Mouse (Mus musculus): ENCODE data around the gene Gstp3. TPM values are rescaled to one million over a fixed set of nuclear protein-coding genes. Genes with fewer than 3 reads are reported as not detected.

Gstp3 gene
- polyA plus RNA-seq (2012; rRNA removed): 8.4 and 8.5 TPM in 2 replicates

DNA sequence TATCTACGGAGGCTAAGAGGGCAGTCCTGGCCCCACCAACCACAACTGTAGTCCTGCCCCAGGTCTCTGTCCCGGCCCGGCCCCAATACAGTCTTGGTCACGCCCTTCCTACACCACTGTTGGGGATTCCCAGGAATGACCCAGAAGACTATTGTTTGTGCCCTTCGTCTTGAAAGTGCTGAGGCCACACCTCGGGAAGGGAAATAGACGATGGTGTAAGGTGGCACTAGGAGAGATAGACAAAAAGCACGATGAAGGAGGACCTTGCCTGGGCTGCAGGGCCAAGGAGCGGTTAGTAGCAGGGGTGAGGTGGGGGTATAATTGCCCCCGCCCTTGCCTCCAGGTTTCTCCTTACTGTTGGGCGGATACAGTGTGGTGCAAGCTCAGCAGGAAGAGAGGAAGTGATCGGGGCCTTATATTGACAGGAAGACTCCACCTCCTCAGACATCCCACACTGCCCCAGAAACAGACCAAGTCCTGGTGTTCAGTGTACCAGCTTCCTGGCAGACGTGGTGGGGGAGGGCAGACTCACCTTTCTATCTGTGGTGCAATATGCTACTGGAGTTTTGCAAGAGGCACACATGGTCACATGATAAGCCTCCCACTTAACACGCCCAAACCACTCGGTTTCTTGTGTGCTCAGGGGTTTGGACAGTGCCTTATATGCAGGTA is at the start of gene Gstp3:
Gstp3 (minus strand) TSS at position 501 of the 672 bp plus-strand sequence.

DNA sequence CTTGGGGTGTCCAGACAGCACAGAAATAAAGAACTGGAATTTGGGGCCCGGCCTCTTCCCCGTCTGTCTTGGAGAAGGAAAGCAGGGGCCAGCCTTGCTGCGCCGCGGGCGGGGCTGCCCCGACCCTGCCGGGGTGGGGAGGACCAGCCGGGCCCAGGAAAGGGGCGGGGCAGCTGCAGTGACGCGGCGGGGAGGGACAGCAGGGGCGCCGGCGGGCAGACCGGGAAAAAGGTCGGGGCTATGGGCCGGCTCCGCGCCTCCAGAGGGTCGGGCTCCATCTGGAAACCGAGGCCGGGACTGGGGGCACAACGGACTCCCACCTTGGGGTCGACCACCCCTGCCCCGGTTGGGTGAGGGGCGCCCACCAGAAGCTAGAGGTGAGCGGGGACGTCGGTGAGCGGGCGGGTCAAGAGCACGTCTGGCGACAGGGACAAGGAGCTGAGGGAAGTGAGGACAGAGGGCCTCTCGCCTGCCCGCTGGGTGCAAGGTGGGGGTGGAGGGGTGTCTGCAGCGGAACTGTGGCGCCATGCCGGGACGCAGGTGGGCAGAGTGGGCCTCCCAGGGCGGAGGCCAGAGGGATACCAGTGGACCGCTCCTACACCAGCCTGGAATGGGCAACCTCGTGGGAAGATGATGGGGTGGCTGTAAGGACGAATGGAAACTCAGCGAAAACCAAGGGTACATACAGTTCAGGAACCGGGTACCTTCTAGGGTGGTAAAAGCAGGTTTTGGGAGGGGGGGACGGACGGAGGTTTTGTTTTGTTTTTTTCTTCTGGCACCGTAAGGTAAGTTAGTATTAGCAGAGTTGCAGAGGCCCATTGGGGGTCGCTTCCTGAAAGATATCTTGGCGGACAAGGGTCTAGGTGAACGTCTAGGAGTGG is 40.7 kb upstream of the Gstp3 start, which contains the start of gene Pitpnm1:
Pitpnm1 (plus strand) TSS at position 162 of the 881 bp plus-strand sequence.

DNA sequence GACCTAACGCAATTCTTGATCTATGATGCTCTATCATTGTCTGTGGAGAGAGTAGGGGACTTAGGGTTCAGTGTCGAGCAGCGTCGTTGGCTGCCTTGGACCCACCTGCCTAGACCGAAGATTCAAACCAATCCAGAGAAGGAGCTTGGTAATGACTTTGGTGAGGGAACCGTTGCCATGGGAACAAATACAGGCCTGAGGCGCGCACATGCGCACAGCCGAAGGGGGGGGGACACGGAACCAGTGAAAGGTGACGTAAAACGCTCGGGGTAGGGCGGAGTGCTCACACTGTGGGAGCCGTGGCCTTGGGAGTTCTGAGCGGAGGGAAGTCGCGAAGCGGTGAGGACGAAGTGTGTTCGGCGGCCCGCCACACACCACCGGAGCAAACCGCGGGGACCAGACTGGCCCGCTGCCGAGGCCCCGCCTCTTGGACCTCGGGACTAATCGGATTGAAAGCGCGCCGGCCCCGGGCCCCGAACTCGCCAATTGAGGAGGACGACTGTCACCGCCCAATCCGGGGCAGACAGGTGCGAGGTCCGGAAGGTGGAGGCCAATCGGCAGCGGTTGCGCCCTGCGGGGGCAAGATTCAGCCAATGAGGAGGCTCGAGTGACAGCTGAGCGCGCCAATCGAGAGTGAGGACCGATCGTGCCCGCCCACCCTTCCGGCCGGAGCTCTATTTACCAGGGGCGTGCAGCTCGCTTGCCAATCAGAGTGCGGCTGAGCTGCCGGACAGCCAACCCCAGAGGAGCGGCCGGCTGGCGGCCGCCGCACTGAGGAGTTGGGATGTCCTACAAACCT is 37.5 kb upstream of the Gstp3 start, which contains the start of gene Cdk2ap2:
Cdk2ap2 (plus strand) TSS at position 541 of the 799 bp plus-strand sequence.

DNA sequence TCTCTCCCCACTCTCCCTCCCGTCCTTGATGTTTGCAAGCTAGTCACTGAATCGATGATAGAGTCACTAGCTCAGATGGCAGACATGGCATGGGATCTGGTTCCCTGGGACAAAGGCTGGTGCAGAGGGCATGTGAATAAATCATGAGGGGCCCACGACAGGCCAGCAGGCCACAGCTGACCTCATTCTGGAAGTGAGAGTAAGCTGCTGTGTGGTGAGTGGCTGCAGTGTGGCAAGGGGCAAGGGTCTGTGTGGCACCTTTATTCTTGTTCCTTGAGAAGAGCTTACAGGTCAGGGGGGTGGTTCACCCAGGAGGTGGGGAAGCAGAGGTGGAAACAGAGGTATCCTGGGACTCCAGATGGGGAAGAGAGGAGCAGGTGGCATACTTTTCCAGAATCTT is 22.0 kb upstream of the Gstp3 start, which contains the start of gene Cabp2:
Cabp2 (plus strand) TSS at position 185 of the 400 bp plus-strand sequence.

DNA sequence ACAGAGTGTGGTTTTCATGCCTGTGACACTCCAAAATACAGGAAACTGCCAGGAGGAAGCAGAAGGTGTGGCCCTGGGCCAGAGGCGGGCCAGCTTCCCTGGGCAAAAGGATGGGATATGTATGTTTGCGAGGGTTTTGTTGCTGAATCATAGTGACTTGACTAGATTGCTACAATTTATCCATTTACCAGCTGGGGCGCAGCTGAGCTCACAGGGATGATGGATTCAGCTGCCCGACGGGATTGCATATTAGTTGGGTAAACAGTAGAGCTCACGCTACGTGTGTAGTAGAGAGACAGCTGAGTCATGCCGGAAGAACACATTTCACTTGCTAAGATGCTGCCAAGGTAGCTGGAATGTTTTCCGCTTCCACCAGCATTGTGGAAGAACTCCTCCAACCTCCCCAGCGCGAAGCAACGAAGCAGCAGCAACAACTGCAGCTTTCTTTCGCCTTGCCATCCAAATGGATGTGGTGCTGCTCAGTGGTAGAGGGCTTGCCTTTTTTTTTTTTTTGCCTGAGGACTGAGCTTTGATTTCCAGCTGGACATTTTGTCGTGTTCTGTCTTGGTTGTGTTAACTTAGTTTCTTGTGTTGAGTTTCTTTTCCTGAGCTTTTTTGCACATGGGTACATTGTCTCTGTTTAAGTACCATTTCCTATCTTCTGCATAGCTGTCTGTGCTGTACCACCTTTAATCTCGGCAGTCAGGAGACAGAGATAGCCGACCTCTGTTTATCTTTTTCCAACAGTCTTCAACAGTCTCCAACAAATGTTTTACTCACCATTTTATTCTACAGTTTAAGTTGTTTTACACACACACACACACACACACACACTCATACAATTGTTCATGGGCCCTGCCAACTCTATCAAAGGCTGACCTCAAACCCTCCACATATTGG is 13.2 kb downstream of the Gstp3 start, which contains the start of gene Gstp2:
Gstp2 (minus strand) TSS at position 58 of the 900 bp plus-strand sequence.

DNA sequence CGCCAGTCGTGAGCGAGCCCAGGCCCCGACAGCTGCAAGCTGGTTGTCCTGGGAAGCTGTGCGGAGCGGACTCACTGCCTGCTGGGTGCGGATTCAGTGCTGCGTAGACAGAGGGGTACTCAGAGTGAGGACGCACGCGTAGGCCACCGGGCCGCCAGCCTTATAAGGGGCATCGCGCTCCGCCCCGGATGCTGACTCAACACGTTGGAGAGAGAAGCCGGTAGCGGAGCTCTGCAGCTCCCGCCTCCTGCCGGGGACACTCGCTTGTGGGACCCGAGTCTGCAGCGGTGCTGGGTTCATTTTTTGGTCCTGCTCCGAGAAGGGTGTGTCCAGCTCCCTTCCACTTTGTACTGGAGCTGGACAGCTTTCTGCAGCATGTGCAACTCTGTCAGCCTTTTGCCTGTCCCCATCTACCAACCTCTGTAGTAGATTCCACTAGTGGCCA is 21.6 kb downstream of the Gstp3 start, which contains the start of gene Gstp1:
Gstp1 (minus strand) TSS at position 198 of the 445 bp plus-strand sequence.

DNA sequence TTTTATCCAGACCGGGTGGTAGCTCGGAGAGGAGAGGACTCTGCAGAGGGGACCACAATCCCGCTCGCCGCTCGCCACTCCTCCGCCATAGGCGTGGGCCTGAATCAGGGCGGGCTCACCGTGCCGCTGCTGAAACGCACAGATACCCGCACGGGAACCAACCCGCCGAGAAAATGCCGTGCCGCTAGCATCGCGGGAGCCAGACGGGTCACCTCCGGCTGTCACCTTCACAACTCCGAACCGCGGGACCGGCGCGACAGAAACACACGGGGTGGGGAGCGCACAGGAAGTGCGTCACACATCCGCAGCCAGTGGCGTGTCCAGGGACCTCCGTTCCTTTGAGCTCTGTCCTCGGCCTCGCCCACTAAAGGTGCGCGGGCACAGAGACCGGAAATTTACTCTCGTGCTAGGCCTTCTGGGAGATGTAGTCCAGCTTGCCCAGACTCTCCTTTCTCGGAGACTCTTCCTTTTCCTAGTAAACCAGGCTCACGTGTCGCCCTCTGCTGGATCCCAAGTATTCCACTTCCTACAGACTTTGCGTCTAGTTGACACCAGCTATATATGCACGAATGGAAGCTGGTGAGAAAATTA is 46.8 kb downstream of the Gstp3 start, which contains the start of gene Ndufv1:
Ndufv1 (minus strand) TSS at position 375 of the 591 bp plus-strand sequence.

Other genes with a start within 250 kb of the Gstp3 start
- 35.3 and 37.1 TPM in 2 replicates for gene Chka, start 207.8 kb downstream of the Gstp3 start, polyA plus RNA-seq (2012; rRNA removed)
- 146 and 188 TPM in 2 replicates for gene Tcirg1, start 152.4 kb downstream of the Gstp3 start, polyA plus RNA-seq (2012; rRNA removed)
- 279 and 336 TPM in 2 replicates for gene Ndufs8, start 146.8 kb downstream of the Gstp3 start, polyA plus RNA-seq (2012; rRNA removed)
- gene Aldh3b1, start 129.8 kb downstream of the Gstp3 start, polyA plus RNA-seq (2012; rRNA removed): 14.9 and 17.0 TPM in 2 replicates
- gene Unc93b1, start 124.4 kb downstream of the Gstp3 start, polyA plus RNA-seq (2012; rRNA removed): 160 and 202 TPM in 2 replicates
- gene Aldh3b3, start 100.9 kb downstream of the Gstp3 start, polyA plus RNA-seq (2012; rRNA removed): 0.15 and 0.35 TPM in 2 replicates
- 14.5 and 14.7 TPM in 2 replicates for gene Aldh3b2, start 87.2 kb downstream of the Gstp3 start, polyA plus RNA-seq (2012; rRNA removed)
- 55.2 and 55.9 TPM in 2 replicates for gene Acy3, start 73.0 kb downstream of the Gstp3 start, polyA plus RNA-seq (2012; rRNA removed)
- gene Tbx10, start 66.8 kb downstream of the Gstp3 start, polyA plus RNA-seq (2012; rRNA removed): not detected in 2 replicates
- 18.7 and 25.7 TPM in 2 replicates for gene Nudt8, start 59.0 kb downstream of the Gstp3 start, polyA plus RNA-seq (2012; rRNA removed)
- 2.1 and 2.5 TPM in 2 replicates for gene Gm49405, start 58.9 kb downstream of the Gstp3 start, polyA plus RNA-seq (2012; rRNA removed)
- gene Doc2g, start 56.3 kb downstream of the Gstp3 start, polyA plus RNA-seq (2012; rRNA removed): 10.8 and 11.5 TPM in 2 replicates
- gene Ndufv1, start 46.8 kb downstream of the Gstp3 start, polyA plus RNA-seq (2012; rRNA removed): 185 and 192 TPM in 2 replicates
- gene Gstp1, start 21.6 kb downstream of the Gstp3 start, polyA plus RNA-seq (2012; rRNA removed): 871 and 970 TPM in 2 replicates
- 192 and 247 TPM in 2 replicates for gene Gstp2, start 13.5 kb downstream of the Gstp3 start, polyA plus RNA-seq (2012; rRNA removed)
- gene Cabp2, start 22.0 kb upstream of the Gstp3 start, polyA plus RNA-seq (2012; rRNA removed): 2.5 TPM in 1 of 2 replicates, not detected in the other
- 321 and 393 TPM in 2 replicates for gene Cdk2ap2, start 37.6 kb upstream of the Gstp3 start, polyA plus RNA-seq (2012; rRNA removed)
- gene Pitpnm1, start 40.4 kb upstream of the Gstp3 start, polyA plus RNA-seq (2012; rRNA removed): 133 and 136 TPM in 2 replicates
- gene Aip, start 66.3 kb upstream of the Gstp3 start, polyA plus RNA-seq (2012; rRNA removed): 65.0 and 68.8 TPM in 2 replicates
- gene Gpr152, start 80.2 kb upstream of the Gstp3 start, polyA plus RNA-seq (2012; rRNA removed): 0.02 and 0.05 TPM in 2 replicates
- 0.15 and 0.28 TPM in 2 replicates for gene Cabp4, start 84.5 kb upstream of the Gstp3 start, polyA plus RNA-seq (2012; rRNA removed)
- 657 and 730 TPM in 2 replicates for gene Coro1b, start 89.0 kb upstream of the Gstp3 start, polyA plus RNA-seq (2012; rRNA removed)
- 74.8 and 129 TPM in 2 replicates for gene Ptprcap, start 94.0 kb upstream of the Gstp3 start, polyA plus RNA-seq (2012; rRNA removed)
- gene Rps6kb2, start 103.8 kb upstream of the Gstp3 start, polyA plus RNA-seq (2012; rRNA removed): 38.0 and 53.9 TPM in 2 replicates
- 5.3 and 9.0 TPM in 2 replicates for gene Carns1, start 115.9 kb upstream of the Gstp3 start, polyA plus RNA-seq (2012; rRNA removed)
- gene Tbc1d10c, start 131.7 kb upstream of the Gstp3 start, polyA plus RNA-seq (2012; rRNA removed): 9.9 and 10.0 TPM in 2 replicates
- gene Ppp1ca, start 132.5 kb upstream of the Gstp3 start, polyA plus RNA-seq (2012; rRNA removed): 488 and 523 TPM in 2 replicates
- 15.7 and 22.4 TPM in 2 replicates for gene Rad9a, start 142.1 kb upstream of the Gstp3 start, polyA plus RNA-seq (2012; rRNA removed)
- gene Clcf1, start 154.7 kb upstream of the Gstp3 start, polyA plus RNA-seq (2012; rRNA removed): 8.3 and 14.8 TPM in 2 replicates
- gene AC109138.7, start 154.8 kb upstream of the Gstp3 start, polyA plus RNA-seq (2012; rRNA removed): not detected in 2 replicates
- 86.7 and 104 TPM in 2 replicates for gene Pold4, start 172.3 kb upstream of the Gstp3 start, polyA plus RNA-seq (2012; rRNA removed)
- gene Ssh3, start 209.6 kb upstream of the Gstp3 start, polyA plus RNA-seq (2012; rRNA removed): 188 and 216 TPM in 2 replicates
- 4.3 and 7.3 TPM in 2 replicates for gene Ankrd13d, start 223.6 kb upstream of the Gstp3 start, polyA plus RNA-seq (2012; rRNA removed)
- 120 and 123 TPM in 2 replicates for gene Grk2, start 246.7 kb upstream of the Gstp3 start, polyA plus RNA-seq (2012; rRNA removed)